Mouse (Mus musculus) adipocyte (in vitro differentiated cells): ENCODE measurements around the gene Dnase1l1.
A peak's percentile ranks its signal among the peaks of the same experiment; 100 is the strongest.

Experiments
- DNase-seq: peaks from one replicate; pipeline ENCODE4 v3.0.0-alpha.2; 2016; ENCODE audit warnings: low spot score

Gene Dnase1l1

DNA sequence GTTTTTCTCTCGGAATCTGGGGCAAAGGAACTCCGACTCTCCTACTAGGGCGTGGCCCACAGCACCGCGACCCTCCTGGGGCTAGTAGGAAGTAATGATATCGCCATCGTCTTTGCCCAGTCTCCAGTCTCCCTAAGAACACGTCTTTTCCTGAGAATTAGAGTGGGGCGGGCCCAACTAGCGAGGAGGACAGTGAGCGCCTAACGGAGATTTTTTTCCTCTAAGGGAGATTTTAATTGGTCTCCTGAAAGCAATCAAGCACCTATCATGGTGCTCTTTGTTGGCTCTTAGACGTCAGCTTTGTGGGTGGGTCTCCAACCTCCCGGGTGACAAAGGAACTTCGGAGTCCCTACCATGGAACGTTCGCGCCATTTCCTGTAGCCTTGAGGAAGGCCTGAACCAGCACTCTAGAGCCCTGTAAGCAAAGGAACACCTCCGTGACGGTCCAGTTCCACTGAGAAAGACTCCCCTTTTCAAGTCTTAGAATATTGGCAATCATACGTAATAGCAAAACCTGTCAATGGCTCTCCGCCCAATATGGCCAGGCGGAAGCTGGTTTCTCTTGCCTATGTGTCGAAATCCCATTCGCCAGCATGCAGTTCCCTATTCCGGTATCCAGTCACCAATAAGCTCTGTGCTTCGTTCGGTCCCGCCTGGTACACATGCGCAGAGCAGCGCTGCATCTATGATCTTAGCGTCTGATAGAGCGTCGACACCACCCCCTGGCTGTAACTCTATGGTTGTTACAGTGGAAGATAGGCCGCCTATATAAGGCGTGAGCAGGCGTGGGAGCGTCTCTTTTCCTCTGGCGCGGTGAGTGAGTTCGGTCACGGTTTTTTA is 11.9 kb downstream of the Dnase1l1 start, which contains the start of gene Rpl10:
Rpl10 (plus strand) TSS at position 751 of the 840 bp plus-strand sequence.
- peak; percentile 97 for DNase-seq

DNA sequence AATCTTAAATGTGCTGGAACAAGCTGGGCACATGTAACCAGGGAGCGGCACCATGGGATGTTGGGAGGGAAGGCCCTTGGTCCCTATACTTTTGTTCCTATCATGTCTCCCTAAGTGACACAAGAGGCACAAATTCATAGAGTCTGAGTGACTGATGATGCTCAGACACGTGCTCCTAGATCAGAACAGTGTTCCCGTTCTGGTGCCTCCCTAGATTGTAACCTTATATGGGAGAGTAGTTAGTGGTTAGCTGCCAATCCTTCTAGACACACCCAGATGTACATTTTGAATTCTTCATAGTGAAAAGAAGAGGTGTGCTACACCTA is 12.4 kb downstream of the Dnase1l1 start:
- DNase-seq = no peak

DNA sequence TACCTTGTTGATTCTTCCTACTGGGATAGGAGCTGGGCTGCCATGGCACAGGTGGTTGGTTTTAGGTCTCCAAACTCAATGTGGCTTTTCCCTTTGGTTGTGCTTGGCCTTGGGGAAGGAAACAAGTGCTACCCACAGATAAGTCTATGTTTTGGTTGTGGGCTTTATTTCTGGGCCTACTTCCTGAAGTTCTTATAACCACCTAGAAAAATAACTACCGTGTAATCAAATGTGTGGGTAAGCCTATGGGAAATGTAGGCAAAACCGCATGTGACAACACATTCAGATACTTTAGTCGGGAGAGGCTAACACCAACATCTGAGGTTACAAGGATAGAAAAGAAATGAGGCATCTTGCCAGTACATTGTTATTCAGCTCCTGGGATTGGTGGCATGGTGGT is 24.4 kb downstream of the Dnase1l1 start:
- no peak for DNase-seq

DNA sequence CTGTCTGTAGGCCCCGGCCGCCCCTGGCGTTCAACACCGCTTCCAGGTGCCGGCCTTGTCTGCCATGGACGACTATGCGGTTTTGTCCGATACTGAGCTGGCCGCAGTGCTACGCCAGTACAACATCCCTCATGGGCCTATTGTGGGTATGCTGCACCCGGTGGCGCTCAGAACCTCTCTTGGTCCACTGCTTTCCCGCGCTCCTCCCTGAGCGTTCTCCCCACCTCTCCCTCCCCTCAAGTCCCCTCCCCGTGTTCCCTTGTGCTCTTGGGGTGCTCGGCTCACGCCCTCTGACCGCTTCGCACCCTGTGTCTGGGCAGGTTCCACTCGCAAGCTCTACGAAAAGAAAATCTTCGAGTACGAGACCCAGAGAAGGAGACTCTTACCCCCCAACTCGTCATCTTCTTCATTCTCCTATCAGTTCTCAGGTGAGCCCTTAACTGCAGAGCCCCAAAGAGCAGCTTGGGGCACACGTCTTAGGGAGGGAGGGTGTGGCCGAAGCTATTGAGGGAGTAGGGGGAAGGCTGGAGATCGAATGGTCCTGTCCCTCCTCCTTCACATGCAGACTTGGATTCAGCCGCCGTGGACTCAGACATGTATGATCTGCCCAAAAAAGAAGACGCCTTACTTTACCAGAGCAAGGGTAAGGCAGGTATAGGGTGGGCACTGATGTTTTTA is 27.1 kb downstream of the Dnase1l1 start:
- no peak for DNase-seq

DNA sequence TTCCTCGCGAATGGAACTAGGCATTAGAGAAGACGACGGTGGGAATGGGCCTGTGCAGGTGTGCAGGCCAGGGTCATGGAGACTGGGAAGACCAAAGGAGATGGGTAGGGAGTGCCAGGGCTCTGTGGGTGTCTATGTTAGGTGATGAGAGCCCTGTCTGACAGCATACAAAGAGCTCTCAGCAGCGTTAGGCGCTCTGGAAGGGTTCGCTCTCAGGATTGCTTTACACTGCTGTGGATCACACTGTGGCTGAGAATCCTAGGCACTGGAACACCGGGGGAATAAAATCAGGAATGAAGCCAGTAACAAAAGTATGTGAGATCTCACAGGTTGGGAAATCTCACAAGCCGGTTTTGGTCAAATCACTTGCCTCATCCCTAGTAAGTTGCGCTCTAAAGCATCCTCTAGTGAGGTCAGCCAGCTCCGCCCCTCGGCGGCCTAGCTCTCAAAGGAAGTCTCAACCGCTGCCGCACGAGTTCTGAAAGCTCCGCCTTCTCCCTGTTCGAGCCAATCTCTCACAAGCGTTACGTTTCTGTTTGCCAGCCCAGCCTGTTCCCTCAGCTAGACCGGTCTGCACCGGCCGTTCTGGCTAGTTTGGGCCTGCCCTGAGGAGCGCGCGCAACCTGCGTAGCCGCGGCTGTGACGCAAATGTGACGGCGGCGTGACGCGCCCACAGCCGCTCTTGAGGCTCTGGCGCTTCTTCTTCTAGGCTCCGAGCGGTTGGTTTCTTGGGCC is 27.8 kb downstream of the Dnase1l1 start, which contains the start of gene Emd:
Emd (plus strand) TSS at position 535 of the 735 bp plus-strand sequence.
- peak; percentile 97 for DNase-seq

DNA sequence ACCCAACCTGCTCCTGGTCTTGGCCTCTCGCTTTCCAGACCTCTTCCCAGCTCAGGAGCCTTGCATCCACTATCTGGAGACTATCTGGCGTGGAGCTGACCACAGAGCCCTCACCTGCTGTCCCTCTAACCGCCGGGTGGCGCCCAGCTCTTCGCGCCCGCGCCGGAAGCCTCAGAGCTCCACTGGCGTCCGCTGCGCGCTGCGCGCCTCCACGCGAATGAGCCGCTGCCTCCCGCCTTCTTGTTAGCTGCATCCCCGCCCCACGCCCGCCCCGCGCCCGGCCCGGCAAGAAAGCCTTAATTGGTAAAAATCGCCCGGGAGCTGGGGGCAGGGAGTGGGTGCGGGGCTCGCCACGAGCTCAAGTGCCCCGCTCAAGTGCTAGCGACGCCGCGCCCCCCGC is 32.5 kb downstream of the Dnase1l1 start, which contains the start of gene Flna:
Flna (minus strand) TSS at position 206 of the 400 bp plus-strand sequence.
- peak; percentile 28 for DNase-seq

DNA sequence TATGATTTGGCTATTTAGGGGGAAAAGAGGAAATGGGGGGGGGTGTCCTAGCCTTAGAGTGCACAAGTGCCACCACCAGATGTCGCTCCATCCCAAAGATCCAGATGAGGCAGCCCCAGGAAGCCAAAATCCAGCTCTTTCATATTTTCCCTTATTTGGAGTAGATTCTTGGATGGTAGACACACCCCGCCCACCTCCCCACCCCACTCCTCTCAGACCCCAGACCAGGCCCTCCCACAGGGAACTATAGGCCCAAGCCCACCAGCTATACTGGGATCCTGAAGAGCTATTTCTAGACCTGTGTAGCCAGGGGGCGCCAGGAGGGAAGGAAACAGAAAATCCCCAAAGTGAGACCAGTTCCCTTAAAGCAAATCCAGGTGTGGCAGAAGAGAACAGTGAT is 33.5 kb downstream of the Dnase1l1 start:
- DNase-seq = peak; percentile 75

DNA sequence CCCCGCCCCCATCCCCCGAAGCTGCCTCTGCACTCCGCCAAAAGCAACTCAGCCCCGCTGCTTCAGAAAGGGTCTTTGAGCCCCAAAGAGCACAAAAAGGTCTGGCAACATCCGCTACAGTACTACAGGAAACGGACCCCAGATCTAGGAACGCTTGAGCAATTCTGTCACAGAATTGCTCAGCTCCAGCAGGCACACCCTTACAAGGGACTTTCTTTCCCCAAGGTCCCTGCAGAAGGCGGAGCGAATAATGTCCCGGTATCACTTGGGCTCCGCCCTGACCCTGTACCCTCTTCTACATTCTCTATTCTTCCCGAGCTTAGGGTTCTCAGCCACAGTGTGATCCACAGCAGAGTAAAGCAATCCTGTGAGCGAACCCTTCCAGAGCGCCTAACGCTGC is 35.4 kb downstream of the Dnase1l1 start:
- DNase-seq = no peak

DNA sequence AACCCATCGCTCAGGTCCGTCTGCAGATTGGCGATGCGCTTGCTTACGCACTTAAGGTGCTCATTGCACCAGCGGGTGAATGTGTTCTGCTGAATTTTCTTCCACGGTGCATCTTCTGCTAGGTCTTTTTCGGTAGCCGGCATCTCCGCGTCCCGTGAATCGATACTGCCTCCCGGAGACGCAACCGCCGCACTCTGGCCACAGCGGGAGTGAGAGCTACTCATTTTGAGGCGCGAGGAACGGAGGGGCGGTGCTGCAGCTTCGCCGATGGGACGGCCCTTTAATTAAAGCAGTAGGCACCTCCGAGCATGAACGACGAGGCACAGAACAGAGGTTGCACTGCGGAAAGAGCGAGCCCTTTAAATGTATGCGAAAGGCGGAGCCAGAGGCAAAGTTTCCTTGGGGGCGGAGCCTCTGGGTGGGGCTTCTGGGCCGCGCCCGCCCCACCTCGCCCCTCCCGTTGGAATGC is 35.9 kb downstream of the Dnase1l1 start:
- DNase-seq = peak; percentile 93

DNA sequence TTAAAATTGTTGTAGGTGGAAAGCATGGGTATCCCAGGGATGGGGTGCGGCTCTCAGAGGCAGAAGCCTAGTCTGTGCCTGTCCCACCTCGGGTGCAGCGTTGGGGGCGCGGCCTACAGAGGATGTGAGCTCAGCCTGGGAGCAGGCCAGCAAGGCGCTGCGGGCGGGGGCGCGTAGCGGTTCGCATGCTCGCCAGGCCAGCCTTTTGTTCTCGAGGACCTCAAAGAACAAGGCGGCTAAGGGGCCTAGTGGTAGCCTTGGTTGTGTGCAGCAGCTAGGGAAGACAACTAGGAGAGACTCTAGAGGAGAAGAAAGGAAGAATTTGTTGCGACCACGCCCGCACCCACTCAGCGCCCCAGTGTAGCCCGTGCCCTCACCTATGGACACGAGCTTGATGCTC is 36.5 kb downstream of the Dnase1l1 start:
- DNase-seq = peak; percentile 73

DNA sequence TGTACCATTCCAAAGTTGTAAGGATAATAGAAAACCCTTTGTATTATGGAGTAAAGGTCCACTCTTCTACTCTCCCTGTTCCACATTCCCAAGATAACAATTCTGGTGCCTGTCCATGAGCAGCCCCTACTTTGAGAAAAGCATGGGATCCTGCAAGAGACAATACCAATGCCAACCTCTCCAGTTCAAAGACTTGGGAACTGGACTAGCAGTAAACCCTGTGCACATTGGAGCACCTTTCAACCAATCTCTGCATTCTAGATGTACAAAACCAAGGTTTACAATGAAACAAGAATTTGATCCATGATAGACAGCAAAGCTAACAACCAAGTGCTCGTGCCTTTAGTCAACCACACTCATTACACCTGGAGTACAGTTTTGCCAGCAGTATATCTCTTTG is 37.0 kb downstream of the Dnase1l1 start:
- peak; percentile 19 for DNase-seq

DNA sequence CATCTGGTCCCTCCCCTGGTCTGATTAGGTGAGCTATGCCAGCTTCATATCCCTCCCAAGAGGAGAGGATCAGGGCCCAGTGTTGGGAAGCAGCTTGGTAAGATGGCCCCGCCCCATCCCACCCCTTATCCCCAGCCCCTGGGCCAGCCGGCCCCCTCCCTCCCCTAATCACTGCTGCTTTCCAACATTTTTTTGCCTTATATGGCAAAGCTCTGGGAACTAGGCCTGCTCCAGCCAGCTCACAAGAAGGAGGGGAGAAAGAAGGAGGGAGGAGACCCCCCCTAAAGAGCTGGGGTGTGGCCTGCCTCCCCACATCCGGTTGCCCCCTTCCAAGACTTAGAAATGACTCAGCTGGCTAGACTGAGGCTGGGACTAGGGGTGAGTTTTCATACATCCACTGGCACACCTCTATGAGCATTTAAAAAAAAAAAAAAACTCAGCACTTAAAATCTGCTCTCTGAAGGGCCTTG is 37.5 kb downstream of the Dnase1l1 start:
- DNase-seq = peak; percentile 77

DNA sequence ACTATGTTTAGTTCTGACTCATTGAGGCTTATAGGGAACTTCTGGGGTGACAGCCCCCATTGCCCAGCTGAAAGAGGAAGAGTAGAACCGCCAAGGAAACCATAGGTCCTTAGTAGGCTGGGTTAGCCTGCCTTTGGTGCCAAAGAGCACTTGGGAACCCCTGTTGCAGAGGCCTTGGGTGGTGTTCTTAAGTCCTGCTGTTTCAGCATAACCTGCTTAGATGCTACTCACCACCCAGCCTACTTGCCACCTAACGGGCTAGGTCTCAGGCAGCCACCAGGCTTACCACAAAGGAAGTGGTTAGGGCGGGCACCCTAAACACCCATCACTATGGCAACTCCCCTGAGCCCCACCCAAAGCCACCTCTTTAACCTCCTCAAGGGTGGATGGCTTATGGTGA is 38.3 kb downstream of the Dnase1l1 start:
- DNase-seq = no peak

DNA sequence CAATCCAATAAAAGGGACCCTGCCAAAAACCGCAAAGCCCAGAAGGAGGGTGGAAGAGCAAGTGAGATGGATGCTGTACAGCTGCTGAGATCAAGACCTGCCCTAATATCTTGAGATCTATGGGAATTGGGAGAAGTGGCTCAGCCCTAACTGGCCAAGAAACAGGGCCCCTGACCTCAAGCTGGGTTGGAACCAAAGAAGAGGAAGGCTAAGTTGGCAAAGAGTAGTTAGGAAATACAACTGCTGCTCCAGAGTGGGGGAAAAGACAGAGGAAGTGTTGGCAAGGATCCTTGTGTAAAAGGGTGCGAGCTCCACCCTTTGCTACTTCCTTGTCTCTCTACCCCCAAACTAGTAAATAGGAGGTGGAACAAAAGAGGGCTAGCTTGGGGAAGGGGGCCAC is 38.7 kb downstream of the Dnase1l1 start:
- peak; percentile 60 for DNase-seq

DNA sequence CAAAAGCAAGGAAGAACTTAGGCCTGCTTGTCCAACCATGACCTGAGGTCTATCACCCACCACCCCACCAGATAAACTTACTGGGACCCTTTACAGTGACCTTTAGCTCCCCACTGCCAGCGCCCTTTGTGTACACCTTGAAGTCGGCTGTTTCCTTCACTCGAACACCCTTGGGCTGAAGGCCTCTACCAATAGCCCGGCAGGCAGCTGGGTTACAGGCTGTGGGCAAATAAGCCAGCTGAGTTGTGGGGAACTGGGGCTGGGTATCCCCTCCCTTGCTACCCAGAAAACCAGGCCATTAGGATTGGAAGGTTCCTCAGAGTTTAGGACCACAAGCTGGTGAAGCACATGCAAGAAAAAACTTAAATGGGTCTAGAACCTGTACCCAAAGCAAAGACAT is 41.8 kb downstream of the Dnase1l1 start:
- DNase-seq = no peak

DNA sequence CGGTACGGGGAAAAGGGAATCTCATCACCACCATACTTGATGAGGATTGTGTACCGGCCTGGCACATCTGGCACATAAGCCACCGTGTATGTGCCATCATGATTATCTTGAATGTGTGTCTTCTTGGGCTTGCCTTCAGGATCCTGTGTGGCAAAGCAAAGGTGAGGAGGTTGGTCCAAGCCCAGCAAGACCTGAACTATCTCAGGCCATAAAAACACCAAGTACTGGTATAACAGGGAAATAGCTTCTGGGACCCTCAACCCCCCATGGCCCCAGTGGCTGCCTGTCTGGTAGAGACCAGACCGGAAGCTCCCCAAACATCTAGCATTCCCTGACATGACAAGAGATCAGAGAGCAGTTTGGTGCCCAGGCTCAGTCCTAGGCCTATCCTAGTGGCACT is 48.9 kb downstream of the Dnase1l1 start:
- no peak for DNase-seq

DNA sequence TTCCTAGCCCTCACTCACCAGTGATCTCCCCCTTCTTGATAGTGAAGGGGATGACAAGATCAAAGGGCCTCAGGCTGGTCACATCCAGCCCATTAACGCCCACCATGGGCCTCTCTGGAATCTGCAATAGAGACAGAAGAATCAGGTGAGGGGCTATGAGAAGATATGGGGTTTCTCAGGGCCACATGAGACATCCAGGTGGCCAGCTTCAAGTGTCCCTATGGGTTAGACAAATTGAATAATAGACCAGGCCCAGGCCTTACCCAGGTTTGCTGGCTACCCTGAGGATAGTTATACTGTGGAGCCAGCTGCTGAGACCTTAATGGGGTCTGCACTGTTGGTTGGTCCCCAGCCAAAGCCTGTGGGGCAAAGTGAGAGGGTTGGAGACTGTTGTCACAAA is 52.1 kb downstream of the Dnase1l1 start:
- no peak for DNase-seq
